Mouse (Mus musculus): ENCODE data around the gene Fancm. TPM values are rescaled to one million over a fixed set of nuclear protein-coding genes. Genes with fewer than 3 reads are reported as not detected.
A peak's percentile ranks its signal among the peaks of the same experiment; 100 is the strongest.

The Fancm gene
- polyA plus RNA-seq, 1 experiment from 2014 or later: 9.4 TPM

DNA sequence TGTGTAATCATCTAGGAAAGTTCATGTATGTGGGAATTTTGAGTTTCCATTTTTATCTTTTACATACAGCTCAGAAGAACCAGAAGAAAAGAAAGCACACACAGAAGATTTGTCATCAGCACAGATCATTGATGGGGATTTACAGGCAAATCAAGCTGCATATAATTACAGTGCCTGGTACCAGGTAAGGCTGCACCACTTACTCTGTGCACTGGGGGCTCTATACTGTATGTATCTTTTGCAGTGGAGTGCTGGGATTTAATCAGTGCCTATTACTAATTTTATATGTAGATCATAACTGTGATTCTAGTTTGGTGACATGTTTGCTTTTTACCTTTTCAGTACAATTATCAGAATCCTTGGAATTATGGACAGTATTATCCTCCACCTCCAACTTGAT lies 14.3 kb upstream of the Fancm start:
- Histone ChIP-seq H3K4me1 (ENCODE audit: control insufficient read depth in 2 of 2, insufficient read depth in 2 of 2, low read length in 2 of 2) (no peaks in the 10 kb centered on the region), H3K9ac (ENCODE audit: low read length) (no peak overlapping the region), H3K36me3 (ENCODE audit: control insufficient read depth, insufficient read depth, low read length) (peaks cover 88% of the 10 kb centered on the region), H3K4me3 (ENCODE audit: control insufficient read depth in 1 of 2, insufficient read depth in 1 of 2, low read depth in 1 of 2, low read length in 2 of 2) (no peak overlapping the region), H3K27me3 (ENCODE audit: control insufficient read depth, insufficient read depth, low read length) (no peaks in the 10 kb centered on the region), H3K27ac (replicated peaks in 1 of 2; ENCODE audit: control insufficient read depth in 1 of 2, insufficient read depth in 1 of 2, low read depth in 2 of 2, low read length in 2 of 2) (no peak overlapping the region), H3K9me3 (ENCODE audit: control insufficient read depth, low read length) (no peaks in the 10 kb centered on the region), H3K4me2 (ENCODE audit: low read length) (no peak overlapping the region)
- ATAC-seq (ENCODE audit: insufficient number of reproducible peaks, insufficient read depth, low FRiP score, low read depth): no peak

DNA sequence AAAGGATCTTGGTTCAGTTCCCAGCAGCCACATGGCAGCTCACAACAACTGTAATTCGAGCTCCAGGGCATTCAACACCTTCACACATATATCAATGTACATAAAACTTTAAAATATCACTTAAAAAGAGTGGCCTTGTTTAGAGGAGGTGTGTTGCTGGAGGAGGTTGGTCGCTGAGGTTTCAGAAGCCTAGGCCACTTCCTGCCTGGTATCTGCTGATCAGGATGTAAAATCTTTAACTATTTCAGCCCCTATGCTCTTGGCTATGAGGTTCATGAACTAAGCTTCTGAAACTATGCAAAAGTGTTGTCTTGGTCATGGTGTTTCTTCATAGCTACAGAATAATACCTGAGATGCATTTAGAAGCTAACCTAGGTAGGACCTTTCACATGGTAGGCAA lies 10.2 kb upstream of the Fancm start:
- Histone ChIP-seq H3K27ac (replicated peaks in 1 of 2; ENCODE audit: control insufficient read depth in 1 of 2, insufficient read depth in 1 of 2, low read depth in 2 of 2, low read length in 2 of 2) (no peak overlapping the region), H3K27me3 (ENCODE audit: control insufficient read depth, insufficient read depth, low read length) (no peaks in the 10 kb centered on the region), H3K4me3 (ENCODE audit: control insufficient read depth in 1 of 2, insufficient read depth in 1 of 2, low read depth in 1 of 2, low read length in 2 of 2) (no peak overlapping the region), H3K4me1 (ENCODE audit: control insufficient read depth in 2 of 2, insufficient read depth in 2 of 2, low read length in 2 of 2) (peaks cover 0 to 8% of the 10 kb centered on the region in 2 experiments; a peak in 2 of 4 replicates), H3K36me3 (ENCODE audit: control insufficient read depth, insufficient read depth, low read length) (peaks cover 85% of the 10 kb centered on the region), H3K9me3 (ENCODE audit: control insufficient read depth, low read length) (no peaks in the 10 kb centered on the region), H3K9ac (ENCODE audit: low read length) (no peak overlapping the region), H3K4me2 (ENCODE audit: low read length) (no peak overlapping the region)
- ATAC-seq (ENCODE audit: insufficient number of reproducible peaks, insufficient read depth, low FRiP score, low read depth): no peak
- 72% methylated on average over 2 of the region's 2 CpGs for WGBS

DNA sequence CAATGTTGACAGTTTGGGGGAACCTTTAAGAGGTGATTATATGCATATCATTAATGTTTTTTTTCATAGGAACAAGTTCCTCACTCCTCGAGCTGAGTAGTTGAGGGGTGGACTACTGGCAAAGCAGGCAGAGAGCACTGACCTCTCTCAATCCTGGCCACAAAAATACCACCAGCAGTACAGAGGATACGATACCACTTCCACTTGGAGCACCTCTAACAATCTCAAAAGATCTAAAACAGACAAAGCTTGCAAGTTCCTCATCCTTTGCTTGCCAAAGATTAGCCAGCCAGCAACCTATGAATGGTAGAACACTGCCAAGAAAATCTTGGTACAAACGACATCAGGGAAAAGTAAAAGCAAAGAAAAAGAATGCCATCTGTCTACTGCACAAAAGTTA lies 9.2 kb upstream of the Fancm start:
- Histone ChIP-seq H3K9ac (ENCODE audit: low read length) (no peak overlapping the region), H3K9me3 (ENCODE audit: control insufficient read depth, low read length) (no peaks in the 10 kb centered on the region), H3K27me3 (ENCODE audit: control insufficient read depth, insufficient read depth, low read length) (no peaks in the 10 kb centered on the region), H3K36me3 (ENCODE audit: control insufficient read depth, insufficient read depth, low read length) (peaks cover 80% of the 10 kb centered on the region), H3K4me1 (ENCODE audit: control insufficient read depth in 2 of 2, insufficient read depth in 2 of 2, low read length in 2 of 2) (peaks cover 0 to 8% of the 10 kb centered on the region in 2 experiments; a peak in 2 of 4 replicates), H3K4me2 (ENCODE audit: low read length) (no peak overlapping the region), H3K27ac (replicated peaks in 1 of 2; ENCODE audit: control insufficient read depth in 1 of 2, insufficient read depth in 1 of 2, low read depth in 2 of 2, low read length in 2 of 2) (no peak overlapping the region), H3K4me3 (ENCODE audit: control insufficient read depth in 1 of 2, insufficient read depth in 1 of 2, low read depth in 1 of 2, low read length in 2 of 2) (no peak overlapping the region)
- WGBS: 60% methylated on average over 3 of the region's 3 CpGs
- ATAC-seq (ENCODE audit: insufficient number of reproducible peaks, insufficient read depth, low FRiP score, low read depth): no peak

DNA sequence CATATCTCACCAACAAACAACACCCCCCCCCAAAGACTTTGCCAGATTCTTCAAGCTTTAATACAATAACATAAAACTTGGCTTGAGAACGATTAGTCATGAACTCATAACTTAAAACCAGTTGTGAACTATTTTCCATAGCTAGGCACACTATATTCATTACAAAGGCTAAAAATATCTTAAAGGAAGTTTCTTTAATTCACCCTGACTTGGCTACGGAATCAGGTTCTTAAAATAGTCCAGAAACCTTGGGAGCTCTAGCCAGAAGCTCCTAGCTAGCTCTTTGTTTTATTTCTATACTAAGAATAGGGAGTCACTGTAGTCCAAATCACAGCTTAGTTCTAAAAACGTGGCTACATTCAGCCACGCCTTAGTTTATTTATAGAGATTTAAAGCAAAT lies 7.0 kb upstream of the Fancm start:
- Histone ChIP-seq H3K27me3 (ENCODE audit: control insufficient read depth, insufficient read depth, low read length) (no peaks in the 10 kb centered on the region), H3K4me1 (ENCODE audit: control insufficient read depth in 2 of 2, insufficient read depth in 2 of 2, low read length in 2 of 2) (peaks cover 2 to 8% of the 10 kb centered on the region in 2 experiments; a peak in 3 of 4 replicates), H3K27ac (replicated peaks in 1 of 2; ENCODE audit: control insufficient read depth in 1 of 2, insufficient read depth in 1 of 2, low read depth in 2 of 2, low read length in 2 of 2) (peak overlapping the region; percentile 72 to 80), H3K4me3 (ENCODE audit: control insufficient read depth in 1 of 2, insufficient read depth in 1 of 2, low read depth in 1 of 2, low read length in 2 of 2) (no peak overlapping the region), H3K9me3 (ENCODE audit: control insufficient read depth, low read length) (no peaks in the 10 kb centered on the region), H3K36me3 (ENCODE audit: control insufficient read depth, insufficient read depth, low read length) (peaks cover 66% of the 10 kb centered on the region), H3K4me2 (ENCODE audit: low read length) (peak overlapping the region; percentile 23; the same call in 1 of the 2 replicates), H3K9ac (ENCODE audit: low read length) (0 out of 2 replicates have a peak overlapping the region, but pooled peaks have one; percentile 10)
- WGBS: 18% methylated on average over 4 of the region's 4 CpGs
- no peak for ATAC-seq (ENCODE audit: insufficient number of reproducible peaks, insufficient read depth, low FRiP score, low read depth)

DNA sequence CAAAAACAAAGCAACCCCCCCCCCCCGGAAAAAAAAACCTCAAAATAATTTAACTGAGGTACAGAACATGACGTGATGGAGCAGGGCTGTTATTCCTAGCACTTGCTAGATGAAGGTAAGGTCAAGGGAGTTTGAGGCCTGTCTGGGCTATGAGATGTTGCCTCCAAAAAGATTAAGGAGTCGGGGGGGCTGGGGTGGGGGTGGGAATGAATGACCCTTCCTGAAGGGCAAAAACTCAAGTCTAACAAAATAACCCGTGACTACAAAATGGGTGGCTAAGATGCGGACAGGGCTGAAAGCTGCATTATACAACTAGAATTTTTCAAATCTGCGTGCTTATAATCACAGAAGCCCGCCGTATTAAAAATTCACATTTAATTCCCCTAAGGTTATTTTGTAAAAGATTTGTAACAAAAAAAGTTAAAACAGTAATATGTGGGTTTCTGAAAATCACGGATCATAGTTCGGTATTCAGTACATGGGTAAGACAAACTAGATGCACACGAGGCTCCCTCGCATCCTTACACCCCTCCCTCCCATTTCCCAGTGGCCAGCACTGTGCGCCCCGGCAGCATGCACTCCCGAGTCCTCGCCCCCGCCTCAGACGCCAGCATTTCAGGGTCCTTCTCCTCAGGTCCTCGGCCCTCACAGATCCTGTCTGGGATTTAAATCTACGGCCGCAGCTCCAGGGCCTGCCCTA lies 2.3 kb upstream of the Fancm start:
- Histone ChIP-seq H3K27ac (replicated peaks in 1 of 2; ENCODE audit: control insufficient read depth in 1 of 2, insufficient read depth in 1 of 2, low read depth in 2 of 2, low read length in 2 of 2) (peak overlapping the region; percentile 92 to 93), H3K27me3 (ENCODE audit: control insufficient read depth, insufficient read depth, low read length) (no peaks in the 10 kb centered on the region), H3K9ac (ENCODE audit: low read length) (peak overlapping the region; percentile 88), H3K36me3 (ENCODE audit: control insufficient read depth, insufficient read depth, low read length) (peaks cover 26% of the 10 kb centered on the region), H3K4me2 (ENCODE audit: low read length) (peak overlapping the region; percentile 90), H3K4me3 (ENCODE audit: control insufficient read depth in 1 of 2, insufficient read depth in 1 of 2, low read depth in 1 of 2, low read length in 2 of 2) (peak overlapping the region; percentile 77 to 79), H3K4me1 (ENCODE audit: control insufficient read depth in 2 of 2, insufficient read depth in 2 of 2, low read length in 2 of 2) (peaks cover 6 to 26% of the 10 kb centered on the region in 2 experiments; a peak in 3 of 4 replicates), H3K9me3 (ENCODE audit: control insufficient read depth, low read length) (no peaks in the 10 kb centered on the region)
- whole genome bisulfite sequencing: 4% methylated on average over 21 of the region's 21 CpGs
- ATAC-seq (ENCODE audit: insufficient number of reproducible peaks, insufficient read depth, low FRiP score, low read depth): peak; percentile 60

DNA sequence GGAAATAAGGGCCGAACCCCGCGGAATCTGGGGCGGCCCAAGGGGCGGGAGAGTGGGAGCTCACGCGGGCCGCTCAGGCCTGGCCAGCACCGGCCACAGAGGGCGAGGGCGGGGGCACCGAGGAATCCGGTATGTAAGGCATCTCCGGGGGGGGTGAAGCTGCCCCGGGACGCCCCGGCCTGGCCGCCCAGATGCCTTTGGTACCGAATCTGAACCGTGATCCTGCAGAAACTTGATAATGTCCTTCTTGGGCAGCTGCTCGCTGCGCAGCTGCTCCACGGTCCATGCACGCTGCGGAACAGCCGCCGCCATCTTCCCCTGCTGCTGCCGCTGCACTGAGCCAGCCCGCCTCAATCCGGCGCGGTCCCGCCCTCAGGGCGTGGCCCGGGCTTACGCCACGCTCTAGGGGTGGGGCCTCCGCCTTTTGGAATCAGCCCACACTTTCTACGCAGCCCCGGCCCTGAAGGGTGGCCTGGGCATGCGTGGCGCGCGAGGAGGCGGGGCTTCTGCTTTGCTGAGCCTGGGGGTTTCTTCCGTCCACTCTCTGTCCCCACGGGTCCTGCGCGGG lies 1.7 kb upstream of the Fancm start, which contains the start of gene Fkbp3:
Gene Fkbp3, minus strand, starts transcription at position 397 of the 568 bp plus-strand sequence.
- no peaks in the 10 kb centered on the region for H3K27me3 ChIP-seq (ENCODE audit: control insufficient read depth, insufficient read depth, low read length)
- peak within 1 kb of the TSS; percentile 77 to 79 for H3K4me3 ChIP-seq (ENCODE audit: control insufficient read depth in 1 of 2, insufficient read depth in 1 of 2, low read depth in 1 of 2, low read length in 2 of 2)
- H3K4me2 ChIP-seq (ENCODE audit: low read length): peak within 1 kb of the TSS; percentile 90
- peak within 1 kb of the TSS; percentile 92 to 93 for H3K27ac ChIP-seq (replicated peaks in 1 of 2; ENCODE audit: control insufficient read depth in 1 of 2, insufficient read depth in 1 of 2, low read depth in 2 of 2, low read length in 2 of 2)
- no peaks in the 10 kb centered on the region for H3K9me3 ChIP-seq (ENCODE audit: control insufficient read depth, low read length)
- WGBS: under 1% methylated on average over 49 of the region's 49 CpGs
- peak; percentile 99 for ATAC-seq (ENCODE audit: insufficient number of reproducible peaks, insufficient read depth, low FRiP score, low read depth)
- H3K9ac ChIP-seq (ENCODE audit: low read length): peak within 1 kb of the TSS; percentile 88
- peaks cover 20% of the 10 kb centered on the region for H3K36me3 ChIP-seq (ENCODE audit: control insufficient read depth, insufficient read depth, low read length)
- peaks cover 6 to 20% of the 10 kb centered on the region in 2 experiments; a peak in 3 of 4 replicates for H3K4me1 ChIP-seq (ENCODE audit: control insufficient read depth in 2 of 2, insufficient read depth in 2 of 2, low read length in 2 of 2)

DNA sequence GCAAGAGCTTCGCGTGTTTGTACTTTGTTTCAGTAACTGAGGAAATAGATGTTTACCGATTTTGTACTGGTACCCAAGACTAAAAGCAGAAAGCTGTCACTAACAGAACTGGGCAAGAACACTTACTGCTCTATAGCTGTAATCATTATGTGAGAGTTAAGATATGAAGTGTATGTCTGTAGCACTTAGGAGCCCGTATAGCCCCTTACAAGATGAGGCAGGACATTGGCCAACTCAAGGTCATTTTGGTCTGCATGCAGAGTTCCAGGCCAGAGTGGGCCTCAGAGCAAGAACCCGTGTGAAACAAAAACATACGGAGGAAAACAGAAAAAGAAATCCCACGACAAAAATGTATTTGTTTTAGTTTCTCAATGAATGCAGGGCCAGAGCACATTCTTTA lies 752 bp upstream of the Fancm start:
- Histone ChIP-seq H3K4me1 (ENCODE audit: control insufficient read depth in 2 of 2, insufficient read depth in 2 of 2, low read length in 2 of 2) (peaks cover 6 to 18% of the 10 kb centered on the region in 2 experiments; a peak in 3 of 4 replicates), H3K27ac (replicated peaks in 1 of 2; ENCODE audit: control insufficient read depth in 1 of 2, insufficient read depth in 1 of 2, low read depth in 2 of 2, low read length in 2 of 2) (peak overlapping the region; percentile 5 to 92; a peak in 3 of 4 replicates), H3K9me3 (ENCODE audit: control insufficient read depth, low read length) (no peaks in the 10 kb centered on the region), H3K4me2 (ENCODE audit: low read length) (peak overlapping the region; percentile 90), H3K27me3 (ENCODE audit: control insufficient read depth, insufficient read depth, low read length) (no peaks in the 10 kb centered on the region), H3K4me3 (ENCODE audit: control insufficient read depth in 1 of 2, insufficient read depth in 1 of 2, low read depth in 1 of 2, low read length in 2 of 2) (peak overlapping the region in 1 of 2 experiments; percentile 79; a peak in 2 of 4 replicates), H3K9ac (ENCODE audit: low read length) (peak overlapping the region; percentile 81), H3K36me3 (ENCODE audit: control insufficient read depth, insufficient read depth, low read length) (peaks cover 13% of the 10 kb centered on the region)
- ATAC-seq (ENCODE audit: insufficient number of reproducible peaks, insufficient read depth, low FRiP score, low read depth): no peak
- 35% methylated on average over 7 of the region's 7 CpGs for WGBS

Measured in heart, embryonic 14.5 days (tissue).